Mouse (Mus musculus) spleen, postnatal 36 days (tissue): ENCODE data around the gene Itch.
"Not testable (repeated sequence)": the region's sequence is repeated elsewhere in the genome, so short reads cannot be mapped to it uniquely, and the experiment has no call there.

Experiments used
- DNase-seq, 2 experiments: peaks; one replicate each; pipeline ENCODE4 v3.0.0; 2022; ENCODE audit warnings: low spot score in 2 of 2, mixed read lengths in 1 of 2

Gene Itch

GRCm38 (mm10) chr2:155133011-155133976 is at the start of gene Itch:
Gene Itch (plus strand): TSS chr2:155133509.
- DNase-seq: peak; percentile 92

- no peak for DNase-seq
Observed at GRCm38 (mm10) chr2:155084546-155084945, 48.8 kb upstream of the Itch start.

- DNase-seq: no peak
Observed at GRCm38 (mm10) chr2:155086328-155086727, 47.0 kb upstream of the Itch start.

GRCm38 (mm10) chr2:155088264-155088663 is 45.0 kb upstream of the Itch start:
- no peak for DNase-seq

GRCm38 (mm10) chr2:155090909-155091742 is 42.2 kb upstream of the Itch start:
- peak; percentile 49 to 71 for DNase-seq

GRCm38 (mm10) chr2:155091743-155092075 is 41.6 kb upstream of the Itch start:
- DNase-seq: no peak

- peak in 1 of 2 experiments; percentile 37 for DNase-seq
Observed at GRCm38 (mm10) chr2:155093418-155093817, 39.9 kb upstream of the Itch start.

GRCm38 (mm10) chr2:155098720-155099380 is 34.5 kb upstream of the Itch start:
- DNase-seq: no peak

- peak; percentile 19 to 26 for DNase-seq
Observed at GRCm38 (mm10) chr2:155099421-155099820, 33.9 kb upstream of the Itch start.

- no peak for DNase-seq
Observed at GRCm38 (mm10) chr2:155099994-155100795, 33.1 kb upstream of the Itch start.

GRCm38 (mm10) chr2:155100796-155101259 is 32.5 kb upstream of the Itch start:
- peak in 1 of 2 experiments; percentile 29 for DNase-seq

GRCm38 (mm10) chr2:155101761-155102181 is 31.5 kb upstream of the Itch start:
- DNase-seq: no peak

GRCm38 (mm10) chr2:155103607-155104006 is 29.7 kb upstream of the Itch start:
- no peak for DNase-seq

- DNase-seq: not testable (repeated sequence)
Observed at GRCm38 (mm10) chr2:155107276-155107675, 26.0 kb upstream of the Itch start.

- DNase-seq: no peak
Observed at GRCm38 (mm10) chr2:155115216-155115830, 18.0 kb upstream of the Itch start.

GRCm38 (mm10) chr2:155133977-155134860 is 910 bp downstream of the Itch start:
- DNase-seq: peak; percentile 28 to 36

GRCm38 (mm10) chr2:155135092-155135491 is 1.8 kb downstream of the Itch start:
- peak; percentile 17 to 27 for DNase-seq

- DNase-seq: peak; percentile 21 to 23
Observed at GRCm38 (mm10) chr2:155135534-155135933, 2.2 kb downstream of the Itch start.

- no peak for DNase-seq
Observed at GRCm38 (mm10) chr2:155140986-155141385, 7.7 kb downstream of the Itch start.
